Mouse (Mus musculus): Measurements from ENCODE around the gene Psapl1. TPM values are rescaled to one million over a fixed set of nuclear protein-coding genes. Genes with fewer than 3 reads are reported as not detected.
"Not testable (repeated sequence)": the region's sequence is repeated elsewhere in the genome, so short reads cannot be mapped to it uniquely, and the experiment has no call there.

Psapl1 gene
- polyA plus RNA-seq, 1 experiment from 2014 or later, result 0.93 TPM

DNA sequence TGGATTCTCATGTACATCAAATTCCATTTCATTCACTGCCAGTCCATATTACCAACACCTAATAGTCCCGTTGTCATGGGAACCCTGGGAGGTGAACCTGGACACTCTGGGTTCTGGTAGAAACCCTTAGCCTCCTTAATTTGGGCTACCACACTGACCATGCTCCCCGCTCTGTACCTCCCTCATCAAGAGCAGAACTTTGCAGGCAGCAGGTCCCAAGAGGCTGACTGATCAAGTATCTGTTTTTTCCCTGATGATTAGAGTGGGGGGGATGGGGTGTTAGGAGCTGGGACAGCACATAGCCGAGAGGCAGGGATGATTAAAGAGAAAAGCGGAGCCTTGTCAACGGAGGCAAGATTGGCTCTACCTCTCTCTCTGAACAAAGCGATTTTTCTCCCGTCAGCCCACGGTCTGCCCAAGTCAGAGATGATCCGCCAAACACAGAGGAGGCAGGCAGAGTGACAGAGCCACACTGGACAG lies 26.5 kb downstream of the Psapl1 start:
- no peak overlapping the region for H3K9ac ChIP-seq (replicated peaks; ENCODE audit: low read depth)
- WGBS, result 45% methylated on average over 9 of the region's 9 CpGs
- no peak for ATAC-seq
- no peaks in the 10 kb centered on the region for H3K9me3 ChIP-seq (ENCODE audit: low read length)
- H3K4me3 ChIP-seq (ENCODE audit: low read depth, low read length), result no peak overlapping the region
- TF ChIP-seq CTCF (IDR thresholded peaks at IDR 0.05) (no peak), EP300 (IDR thresholded peaks at IDR 0.05) (no peak)
- no peak for DNase-seq (ENCODE audit: low spot score)
- H3K4me1 ChIP-seq (ENCODE audit: insufficient read depth, low read depth, low read length), result no peaks in the 10 kb centered on the region
- no peak overlapping the region for H3K4me2 ChIP-seq (replicated peaks; ENCODE audit: low read depth, low read length)
- H3K27ac ChIP-seq (ENCODE audit: low read length), result no peak overlapping the region
- H3K36me3 ChIP-seq (ENCODE audit: insufficient read depth, low read length), result no peaks in the 10 kb centered on the region
- no peaks in the 10 kb centered on the region for H3K27me3 ChIP-seq (replicated peaks; ENCODE audit: insufficient read depth, low read length)

- H3K4me3 ChIP-seq (ENCODE audit: low read depth, low read length); H3K4me1 ChIP-seq (ENCODE audit: insufficient read depth, low read depth, low read length); H3K36me3 ChIP-seq (ENCODE audit: insufficient read depth, low read length); H3K4me2 ChIP-seq (replicated peaks; ENCODE audit: low read depth, low read length); H3K27ac ChIP-seq (ENCODE audit: low read length); H3K27me3 ChIP-seq (replicated peaks; ENCODE audit: insufficient read depth, low read length); ATAC-seq; DNase-seq (ENCODE audit: low spot score); H3K9ac ChIP-seq (replicated peaks; ENCODE audit: low read depth); H3K9me3 ChIP-seq (ENCODE audit: low read length): not testable (repeated sequence)
- WGBS, result 94% methylated on average over 7 of the region's 10 CpGs
Measured at GRCm38 (mm10) chr5:36237526-36237925, 33.7 kb downstream of the Psapl1 start.

DNA sequence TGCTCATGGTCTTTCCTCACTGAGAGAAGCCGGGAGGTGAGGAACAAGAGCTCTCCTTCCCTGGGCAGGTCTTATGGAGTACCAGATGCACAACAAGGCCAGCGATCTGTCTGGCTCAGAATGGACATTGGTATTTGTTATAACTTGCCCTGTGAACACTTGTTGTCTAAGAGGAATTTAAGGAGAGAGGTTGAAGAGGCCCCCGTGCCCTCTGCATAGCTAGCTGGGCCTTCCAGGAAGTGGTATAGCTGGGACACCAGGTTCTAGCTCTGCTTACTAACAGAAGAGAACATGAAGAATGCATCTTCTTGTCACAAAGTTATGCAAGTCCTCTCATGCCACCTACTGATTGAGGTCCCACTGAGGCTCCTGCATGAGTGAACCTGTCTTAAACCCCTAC lies 44.2 kb downstream of the Psapl1 start:
- ATAC-seq (peak; percentile 73), DNase-seq (ENCODE audit: low spot score) (peak; percentile 34)
- Histone ChIP-seq H3K4me1 (ENCODE audit: insufficient read depth, low read depth, low read length) (no peaks in the 10 kb centered on the region), H3K27ac (ENCODE audit: low read length) (no peak overlapping the region), H3K9me3 (ENCODE audit: low read length) (no peaks in the 10 kb centered on the region), H3K4me3 (ENCODE audit: low read depth, low read length) (no peak overlapping the region), H3K36me3 (ENCODE audit: insufficient read depth, low read length) (no peaks in the 10 kb centered on the region), H3K27me3 (replicated peaks; ENCODE audit: insufficient read depth, low read length) (no peaks in the 10 kb centered on the region), H3K4me2 (replicated peaks; ENCODE audit: low read depth, low read length) (no peak overlapping the region), H3K9ac (replicated peaks; ENCODE audit: low read depth) (no peak overlapping the region)
- 57% methylated on average over 3 of the region's 3 CpGs for WGBS
- TF ChIP-seq EP300 (IDR thresholded peaks at IDR 0.05), result peak; percentile 74
- TF ChIP-seq CTCF (IDR thresholded peaks at IDR 0.05), result no peak

DNA sequence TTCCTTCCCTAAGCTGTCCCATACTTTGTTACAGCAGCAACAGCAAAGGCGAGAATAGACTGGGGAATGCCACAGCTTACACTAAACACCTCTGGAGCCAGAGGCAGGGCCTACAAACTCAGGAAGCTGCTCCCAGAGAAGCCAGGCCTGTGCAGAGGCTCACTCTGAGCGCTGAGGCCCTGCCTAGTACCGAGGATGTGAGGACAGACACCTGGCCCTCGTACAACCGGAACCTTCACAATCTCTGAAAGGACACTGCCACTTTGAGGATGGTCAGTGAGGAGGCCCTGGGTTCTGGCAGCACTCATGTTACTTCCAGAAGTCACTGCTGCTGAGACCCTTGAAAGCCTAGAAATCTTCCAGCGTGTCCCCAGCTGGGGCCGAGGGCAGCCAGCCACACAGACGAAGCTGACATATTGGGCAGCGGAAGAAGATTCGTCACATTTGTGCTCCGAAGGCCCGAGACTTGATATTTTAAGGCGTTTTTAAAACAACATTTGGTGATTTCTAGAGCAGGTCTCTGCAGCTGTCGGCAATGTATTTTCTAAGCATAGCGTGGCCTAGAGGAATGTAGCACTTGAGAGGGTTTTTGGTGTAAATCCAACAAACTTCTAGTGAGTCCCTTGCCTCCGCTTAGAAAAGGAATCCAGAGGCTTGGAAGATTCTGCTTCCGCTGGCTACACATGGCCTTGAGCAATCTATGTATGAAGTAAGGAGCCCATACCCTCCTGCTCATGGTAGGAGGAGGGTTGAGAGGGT lies 49.1 kb downstream of the Psapl1 start:
- Histone ChIP-seq H3K4me2 (replicated peaks; ENCODE audit: low read depth, low read length) (no peak overlapping the region), H3K27me3 (replicated peaks; ENCODE audit: insufficient read depth, low read length) (no peaks in the 10 kb centered on the region), H3K4me1 (ENCODE audit: insufficient read depth, low read depth, low read length) (peaks cover 3% of the 10 kb centered on the region; the same call in 1 of the 2 replicates), H3K27ac (ENCODE audit: low read length) (peak overlapping the region; percentile 54), H3K4me3 (ENCODE audit: low read depth, low read length) (no peak overlapping the region), H3K9me3 (ENCODE audit: low read length) (no peaks in the 10 kb centered on the region), H3K36me3 (ENCODE audit: insufficient read depth, low read length) (no peaks in the 10 kb centered on the region), H3K9ac (replicated peaks; ENCODE audit: low read depth) (no peak overlapping the region)
- TF ChIP-seq EP300 (IDR thresholded peaks at IDR 0.05) (no peak), CTCF (IDR thresholded peaks at IDR 0.05) (no peak)
- ATAC-seq (peak; percentile 69), DNase-seq (ENCODE audit: low spot score) (peak; percentile 78)
- 46% methylated on average over 17 of the region's 17 CpGs for whole genome bisulfite sequencing

DNA sequence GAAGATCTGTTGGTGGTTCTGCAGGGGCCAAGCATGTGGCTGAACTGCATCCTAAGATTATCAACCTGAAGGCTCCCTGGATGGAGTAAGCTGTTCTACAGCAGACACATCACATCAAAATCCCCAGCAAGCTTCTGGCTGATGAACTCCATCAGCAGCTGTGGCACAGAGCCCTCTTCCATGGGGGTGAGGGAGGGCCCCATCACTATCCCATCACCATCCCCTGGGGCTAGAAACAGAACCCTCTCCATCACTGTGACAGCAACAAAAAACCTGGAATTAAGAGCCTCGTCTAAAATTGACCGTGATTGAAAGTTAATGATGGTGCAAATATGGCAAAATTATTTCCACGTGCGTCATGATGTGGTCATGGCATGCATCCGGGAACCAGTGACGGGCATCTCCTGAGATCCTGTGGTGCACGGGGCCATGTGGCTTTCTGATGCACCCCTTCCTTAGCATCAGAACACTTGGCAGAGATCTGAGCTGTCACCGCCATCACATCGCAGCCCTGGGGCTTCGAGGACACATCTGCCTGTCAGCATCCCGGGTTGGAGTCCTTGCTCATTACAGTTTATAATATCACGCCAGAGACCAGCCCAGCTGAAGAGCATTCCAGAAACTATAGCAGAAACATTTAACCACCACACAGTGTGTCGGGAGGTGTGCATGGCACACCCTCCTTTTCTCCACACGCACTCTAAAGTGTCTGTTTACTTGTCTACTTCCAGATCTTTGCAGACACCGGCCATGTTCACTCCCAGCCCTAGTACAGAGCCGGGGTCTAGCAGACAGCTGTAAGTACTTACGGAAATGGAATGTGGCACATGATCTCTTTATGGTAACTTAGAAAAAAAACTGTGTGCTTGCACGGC lies 51.1 kb downstream of the Psapl1 start:
- Histone ChIP-seq H3K9me3 (ENCODE audit: low read length) (no peaks in the 10 kb centered on the region), H3K4me3 (ENCODE audit: low read depth, low read length) (no peak overlapping the region), H3K27ac (ENCODE audit: low read length) (no peak overlapping the region), H3K36me3 (ENCODE audit: insufficient read depth, low read length) (no peaks in the 10 kb centered on the region), H3K4me2 (replicated peaks; ENCODE audit: low read depth, low read length) (no peak overlapping the region), H3K27me3 (replicated peaks; ENCODE audit: insufficient read depth, low read length) (no peaks in the 10 kb centered on the region), H3K9ac (replicated peaks; ENCODE audit: low read depth) (no peak overlapping the region), H3K4me1 (ENCODE audit: insufficient read depth, low read depth, low read length) (peaks cover 3% of the 10 kb centered on the region; the same call in 1 of the 2 replicates)
- ATAC-seq (peak; percentile 77), DNase-seq (ENCODE audit: low spot score) (peak; percentile 61)
- WGBS, result 41% methylated on average over 18 of the region's 18 CpGs
- TF ChIP-seq CTCF (IDR thresholded peaks at IDR 0.05) (no peak), EP300 (IDR thresholded peaks at IDR 0.05) (peak; percentile 25; the same call in 1 of the 2 replicates)

Other genes with a start within 250 kb of the Psapl1 start
- gene Sorcs2, start 194.1 kb downstream of the Psapl1 start, polyA plus RNA-seq (2015; fragmentation: Nextera tagmentation; extraction: Ambion mirVana), result 9.4 TPM in 2 replicates

All from lung, postnatal 0 days (tissue).